In the genomic region with DNA sequence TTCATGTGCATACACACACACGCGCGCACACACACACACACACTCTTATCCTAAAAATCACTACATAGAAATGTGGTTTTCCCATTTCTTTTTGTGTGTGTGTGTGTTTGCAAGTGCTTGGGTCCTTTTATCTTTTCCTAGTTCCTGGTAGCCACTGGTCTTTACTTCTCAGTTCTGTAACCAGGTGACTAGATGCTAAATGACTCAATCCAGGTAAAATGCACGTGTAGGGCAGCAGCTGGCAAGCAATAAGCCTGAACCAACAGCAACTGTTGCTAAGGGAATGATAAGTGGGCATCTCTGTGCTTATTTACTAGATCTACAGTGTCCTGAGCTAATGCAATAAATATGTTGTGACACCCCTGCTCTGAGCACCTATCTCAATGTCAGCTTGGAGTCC, we compare ENCODE assay signal across 23 mouse cellular contexts. TPM values are rescaled to one million over a fixed set of nuclear protein-coding genes. Genes with fewer than 3 reads are reported as not detected.
DNase-seq lines count a peak whose midpoint lies in the region; ATAC-seq and TF ChIP-seq lines count a peak whose summit lies in the region.
"Had no signal": no experiment of that assay in that cellular context is flagged by ENCODE, and none has a peak within 500 bp of the region (broad histone marks: within the 10 kb centered on the region; RNA-seq: fewer than 3 reads in every experiment).

No protein-coding gene starts in this region.

- TF ChIP-seq EP300 in stomach, postnatal 0 days (optimal IDR thresholded peaks at IDR 0.05) = no peak

- H3K9me3 ChIP-seq in intestine, embryonic 14.5 days (ENCODE audit: control insufficient read depth, low read length) = no peaks in the 10 kb centered on the region
- no peaks in the 10 kb centered on the region for H3K9me3 ChIP-seq in intestine, embryonic 16.5 days (ENCODE audit: control insufficient read depth, low read length)
- H3K9me3 ChIP-seq in stomach, postnatal 0 days (ENCODE audit: control insufficient read depth, low read length) = no peaks in the 10 kb centered on the region
- H3K9me3 ChIP-seq in forebrain, embryonic 15.5 days = no peaks in the 10 kb centered on the region
- H3K9me3 ChIP-seq: embryonic facial prominence, embryonic 10.5 days; embryonic facial prominence, embryonic 12.5 days; forebrain, embryonic 13.5 days; G1E had no signal

- H3K27ac ChIP-seq in intestine, embryonic 14.5 days (ENCODE audit: low read depth) = 0 out of 2 replicates have a peak overlapping the region, but pooled peaks have one; percentile 45
- H3K27ac ChIP-seq in intestine, embryonic 16.5 days (ENCODE audit: low read length) = peak overlapping the region; percentile 68
- H3K27ac ChIP-seq in stomach, postnatal 0 days (replicated peaks) = 0 out of 2 replicates have a peak overlapping the region, but pooled peaks have one; percentile 56
- no peak overlapping the region for H3K27ac ChIP-seq in forebrain, embryonic 15.5 days (replicated peaks)
- H3K27ac ChIP-seq: embryonic facial prominence, embryonic 10.5 days; embryonic facial prominence, embryonic 12.5 days; forebrain, embryonic 13.5 days had no signal

- no peak for DNase-seq in intestine, embryonic 14.5 days (ENCODE audit: low spot score)
- DNase-seq in stomach, postnatal 0 days (ENCODE audit: low spot score) = no peak
- no peak for DNase-seq in left cerebral cortex, postnatal 10 days (ENCODE audit: extremely low spot score in 1 of 2, low spot score in 2 of 2)
- DNase-seq: adrenal gland, adult 8-10 months; adrenal gland, postnatal 14 days; adrenal gland, postnatal 36 days; B cell, adult 2 months; cerebellum, adult 11-12 months; cerebellum, adult 2 months; cerebellum, adult 9-10 months; cerebellum, postnatal 10 days; cerebellum, postnatal 25 days had no signal

- WGBS in intestine, embryonic 14.5 days = 84% methylated on average over 4 of the region's 4 CpGs
- 69% methylated on average over 4 of the region's 4 CpGs for WGBS in intestine, embryonic 16.5 days
- WGBS in stomach, postnatal 0 days = 81% methylated on average over 4 of the region's 4 CpGs
- WGBS in forebrain, embryonic 15.5 days = 94% methylated on average over 4 of the region's 4 CpGs

- no peak overlapping the region for H3K4me2 ChIP-seq in intestine, embryonic 14.5 days (ENCODE audit: low read length)
- H3K4me2 ChIP-seq in intestine, embryonic 16.5 days (ENCODE audit: low read depth, low read length) = no peak overlapping the region
- H3K4me2 ChIP-seq in stomach, postnatal 0 days (replicated peaks; ENCODE audit: low read depth) = no peak overlapping the region
- H3K4me2 ChIP-seq in forebrain, embryonic 15.5 days (replicated peaks) = no peak overlapping the region
- H3K4me2 ChIP-seq: embryonic facial prominence, embryonic 12.5 days; forebrain, embryonic 13.5 days had no signal

- H3K4me3 ChIP-seq in intestine, embryonic 14.5 days (ENCODE audit: low read depth, low read length) = no peak overlapping the region
- no peak overlapping the region for H3K4me3 ChIP-seq in intestine, embryonic 16.5 days (ENCODE audit: low read length)
- no peak overlapping the region for H3K4me3 ChIP-seq in stomach, postnatal 0 days (ENCODE audit: low read depth, low read length)
- no peak overlapping the region for H3K4me3 ChIP-seq in forebrain, embryonic 15.5 days
- H3K4me3 ChIP-seq: embryonic facial prominence, embryonic 10.5 days; embryonic facial prominence, embryonic 12.5 days; forebrain, embryonic 13.5 days had no signal

- H3K4me1 ChIP-seq in intestine, embryonic 14.5 days (replicated peaks; ENCODE audit: control insufficient read depth, insufficient read depth, low read length) = peaks cover 9% of the 10 kb centered on the region; the same call in 1 of the 2 replicates
- peaks cover 8% of the 10 kb centered on the region for H3K4me1 ChIP-seq in intestine, embryonic 16.5 days (ENCODE audit: control insufficient read depth, insufficient read depth, low read length)
- H3K4me1 ChIP-seq in stomach, postnatal 0 days (replicated peaks; ENCODE audit: control insufficient read depth, insufficient read depth) = 0 out of 2 replicates have a peak, but pooled peaks cover 5% of the 10 kb centered on the region
- peaks cover 12% of the 10 kb centered on the region for H3K4me1 ChIP-seq in forebrain, embryonic 15.5 days

- no peak for TF ChIP-seq CTCF in stomach, postnatal 0 days (IDR thresholded peaks at IDR 0.05; ENCODE audit: low read depth)

- H3K27me3 ChIP-seq in intestine, embryonic 14.5 days (replicated peaks; ENCODE audit: control insufficient read depth, insufficient read depth, low read length) = no peaks in the 10 kb centered on the region
- H3K27me3 ChIP-seq in intestine, embryonic 16.5 days (replicated peaks; ENCODE audit: control insufficient read depth, insufficient read depth, low read length) = no peaks in the 10 kb centered on the region
- no peaks in the 10 kb centered on the region for H3K27me3 ChIP-seq in stomach, postnatal 0 days (ENCODE audit: control insufficient read depth, insufficient read depth, low read length)
- H3K27me3 ChIP-seq in forebrain, embryonic 15.5 days = no peaks in the 10 kb centered on the region
- H3K27me3 ChIP-seq: CH12.LX; embryonic facial prominence, embryonic 12.5 days; forebrain, embryonic 13.5 days; Patski had no signal

- no peaks in the 10 kb centered on the region for H3K36me3 ChIP-seq in intestine, embryonic 14.5 days (ENCODE audit: control insufficient read depth, insufficient read depth, low read length)
- no peaks in the 10 kb centered on the region for H3K36me3 ChIP-seq in intestine, embryonic 16.5 days (ENCODE audit: control insufficient read depth, insufficient read depth, low read length)
- no peaks in the 10 kb centered on the region for H3K36me3 ChIP-seq in stomach, postnatal 0 days (ENCODE audit: control insufficient read depth, insufficient read depth, low read length)
- no peaks in the 10 kb centered on the region for H3K36me3 ChIP-seq in forebrain, embryonic 15.5 days
- H3K36me3 ChIP-seq: embryonic facial prominence, embryonic 10.5 days; embryonic facial prominence, embryonic 12.5 days; G1E had no signal

- H3K9ac ChIP-seq in intestine, embryonic 14.5 days (ENCODE audit: low read length) = no peak overlapping the region
- H3K9ac ChIP-seq in intestine, embryonic 16.5 days (ENCODE audit: low read depth, low read length) = no peak overlapping the region
- no peak overlapping the region for H3K9ac ChIP-seq in stomach, postnatal 0 days (ENCODE audit: low read length)
- no peak overlapping the region for H3K9ac ChIP-seq in forebrain, embryonic 15.5 days (replicated peaks)
- H3K9ac ChIP-seq: embryonic facial prominence, embryonic 12.5 days; forebrain, embryonic 13.5 days had no signal

- 0 out of 2 replicates have a peak, but pooled peaks have one; percentile 20 for ATAC-seq in intestine, embryonic 14.5 days (replicated peaks; ENCODE audit: low FRiP score, low TSS enrichment, low read depth)
- peak; percentile 32 for ATAC-seq in intestine, embryonic 16.5 days
- peak; percentile 58 for ATAC-seq in stomach, postnatal 0 days (ENCODE audit: low FRiP score, low TSS enrichment)
- ATAC-seq in forebrain, embryonic 15.5 days (replicated peaks) = no peak
- ATAC-seq: activated CD4-positive, CD25-positive, alpha-beta regulatory T cell, adult 4 months; CD4-positive, CD25-positive, alpha-beta regulatory T cell, adult 4 months; forebrain, embryonic 13.5 days; forebrain, embryonic 16.5 days; Patski had no signal

- intact Hi-C loops in left cerebral cortex, postnatal 10 days (cut with DNase I) = no loop called here

RNA-seq across cellular contexts. Expression of a gene that starts 4.4 kb away (rescaled TPM):
- polyA plus RNA-seq in intestine, embryonic 14.5 days (2014; fragmentation: Nextera tagmentation; extraction: Ambion mirVana) = 37.0 and 37.1 TPM in 2 replicates
- polyA plus RNA-seq in intestine, embryonic 16.5 days (2015; fragmentation: Nextera tagmentation; extraction: Ambion mirVana) = 67.7 and 77.3 TPM in 2 replicates
- 33.8 and 34.1 TPM in 2 replicates for polyA plus RNA-seq in stomach, postnatal 0 days (2015; fragmentation: Nextera tagmentation; extraction: Ambion mirVana)
- 1 to 10 TPM; 7.6 to 8.2 TPM for total RNA-seq in left cerebral cortex, postnatal 10 days (2021)
- polyA plus RNA-seq in forebrain, embryonic 15.5 days (2015; fragmentation: Nextera tagmentation; extraction: Ambion mirVana) = 6.8 and 6.9 TPM in 2 replicates

RNA-seq across cellular contexts. Expression of a gene that starts 42.6 kb away (rescaled TPM):
- polyA plus RNA-seq in intestine, embryonic 14.5 days (2014; fragmentation: Nextera tagmentation; extraction: Ambion mirVana) = 1.2 and 1.6 TPM in 2 replicates
- polyA plus RNA-seq in intestine, embryonic 16.5 days (2015; fragmentation: Nextera tagmentation; extraction: Ambion mirVana) = 1.0 and 1.5 TPM in 2 replicates
- 1.1 and 1.2 TPM in 2 replicates for polyA plus RNA-seq in stomach, postnatal 0 days (2015; fragmentation: Nextera tagmentation; extraction: Ambion mirVana)
- total RNA-seq in left cerebral cortex, postnatal 10 days (2021) = under 1 TPM; 0.11 to 0.12 TPM
- polyA plus RNA-seq in forebrain, embryonic 15.5 days (2015; fragmentation: Nextera tagmentation; extraction: Ambion mirVana) = 0.28 and 0.50 TPM in 2 replicates
- polyA plus RNA-seq: G1E had no signal
